Mouse (Mus musculus): ENCODE results near the gene Kif2c.

Gene Kif2c

GRCm38 (mm10) chr4:117181863-117182758 lies at the start of gene Kif2c:
TSS of gene Kif2c (minus strand) at chr4:117182639.
- peak; percentile 88 to 92 for DNase-seq (ENCODE audit: low read depth in 2 of 2, low spot score in 2 of 2)

DNA sequence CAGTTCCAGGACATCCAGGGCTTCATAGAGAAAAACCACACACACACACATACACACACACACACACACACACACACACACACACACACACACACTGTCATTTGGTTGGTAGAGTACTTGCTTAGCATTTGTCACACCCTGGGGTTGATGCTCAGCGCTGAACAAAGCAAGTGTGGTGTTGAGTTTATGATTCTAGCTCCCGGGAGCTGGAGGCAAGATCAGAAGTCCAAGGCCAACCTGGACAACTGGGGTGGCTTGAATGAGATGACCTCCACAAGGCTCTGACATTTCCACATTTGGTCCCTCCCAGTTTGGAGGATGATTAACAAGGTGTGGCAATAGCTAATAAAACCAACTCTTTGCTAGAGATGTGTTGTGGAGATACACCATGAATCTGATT lies 48.8 kb upstream of the Kif2c start:
- no peak for DNase-seq (ENCODE audit: low read depth in 2 of 2, low spot score in 2 of 2)

DNA sequence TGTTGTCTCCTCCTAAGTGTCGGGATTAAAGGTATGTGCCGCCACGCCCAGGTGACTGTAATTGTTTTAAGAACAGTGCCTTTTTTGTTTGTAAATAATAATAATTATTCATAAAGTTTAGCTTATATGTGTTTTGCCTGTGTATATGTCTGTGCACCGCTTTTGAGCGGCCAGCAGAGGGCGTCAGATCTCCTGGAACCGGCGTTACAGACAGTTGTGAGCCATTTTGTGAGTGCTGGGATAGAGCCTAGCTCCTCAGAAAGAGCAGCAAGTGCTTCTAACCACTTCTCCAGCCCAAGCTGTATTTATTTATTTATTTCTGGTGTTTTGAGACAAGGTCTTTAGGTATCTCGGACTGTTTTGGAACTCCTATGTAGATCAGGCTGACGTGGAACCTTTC lies 47.9 kb upstream of the Kif2c start:
- no peak for DNase-seq (ENCODE audit: low read depth in 2 of 2, low spot score in 2 of 2)

DNA sequence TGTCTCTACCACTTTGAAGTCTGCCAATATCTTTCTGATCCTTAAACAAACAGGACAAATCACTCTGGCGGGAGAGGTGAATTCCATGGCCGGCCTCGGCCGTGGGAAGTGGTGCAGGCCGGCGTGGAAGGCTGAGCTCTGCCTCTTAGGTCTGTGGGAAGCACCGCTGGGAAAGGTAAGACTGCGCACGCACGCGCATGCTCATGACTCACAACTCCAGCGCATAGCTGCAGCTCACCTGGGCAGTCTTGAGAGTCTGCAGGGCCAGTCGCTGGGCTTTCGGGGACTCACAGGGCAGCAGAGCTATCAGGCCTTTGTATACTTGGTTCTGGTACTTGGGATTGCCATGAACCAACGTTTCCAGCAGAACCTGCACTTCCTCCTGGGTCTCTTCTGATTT lies 47.2 kb upstream of the Kif2c start:
- no peak for DNase-seq (ENCODE audit: low read depth in 2 of 2, low spot score in 2 of 2)

DNA sequence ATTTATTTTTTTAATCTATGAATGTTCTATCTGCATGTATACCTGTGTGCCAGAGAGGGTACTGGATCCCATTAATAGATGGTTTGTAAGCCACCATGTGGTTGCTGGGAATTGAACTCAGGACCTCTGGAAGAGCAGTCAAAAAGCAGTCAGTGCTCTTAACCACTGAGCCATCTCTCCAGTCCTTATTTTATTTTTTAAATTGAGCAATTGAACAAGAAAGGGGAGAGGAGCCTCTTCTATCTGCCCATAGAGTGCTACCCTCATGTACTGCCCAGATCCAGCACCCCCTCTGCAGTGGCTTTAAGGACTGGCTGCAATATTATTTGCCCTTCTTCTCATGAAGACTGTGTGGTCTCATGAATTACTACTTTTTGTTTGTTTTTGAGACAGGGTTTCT lies 42.8 kb upstream of the Kif2c start:
- no peak for DNase-seq (ENCODE audit: low read depth in 2 of 2, low spot score in 2 of 2)

- DNase-seq (ENCODE audit: low read depth in 2 of 2, low spot score in 2 of 2): no peak
Observed at GRCm38 (mm10) chr4:117224122-117224521, 41.7 kb upstream of the Kif2c start.

GRCm38 (mm10) chr4:117223001-117223400 lies 40.6 kb upstream of the Kif2c start:
- no peak for DNase-seq (ENCODE audit: low read depth in 2 of 2, low spot score in 2 of 2)

- no peak for DNase-seq (ENCODE audit: low read depth in 2 of 2, low spot score in 2 of 2)
Observed at GRCm38 (mm10) chr4:117221836-117222235, 39.4 kb upstream of the Kif2c start.

DNA sequence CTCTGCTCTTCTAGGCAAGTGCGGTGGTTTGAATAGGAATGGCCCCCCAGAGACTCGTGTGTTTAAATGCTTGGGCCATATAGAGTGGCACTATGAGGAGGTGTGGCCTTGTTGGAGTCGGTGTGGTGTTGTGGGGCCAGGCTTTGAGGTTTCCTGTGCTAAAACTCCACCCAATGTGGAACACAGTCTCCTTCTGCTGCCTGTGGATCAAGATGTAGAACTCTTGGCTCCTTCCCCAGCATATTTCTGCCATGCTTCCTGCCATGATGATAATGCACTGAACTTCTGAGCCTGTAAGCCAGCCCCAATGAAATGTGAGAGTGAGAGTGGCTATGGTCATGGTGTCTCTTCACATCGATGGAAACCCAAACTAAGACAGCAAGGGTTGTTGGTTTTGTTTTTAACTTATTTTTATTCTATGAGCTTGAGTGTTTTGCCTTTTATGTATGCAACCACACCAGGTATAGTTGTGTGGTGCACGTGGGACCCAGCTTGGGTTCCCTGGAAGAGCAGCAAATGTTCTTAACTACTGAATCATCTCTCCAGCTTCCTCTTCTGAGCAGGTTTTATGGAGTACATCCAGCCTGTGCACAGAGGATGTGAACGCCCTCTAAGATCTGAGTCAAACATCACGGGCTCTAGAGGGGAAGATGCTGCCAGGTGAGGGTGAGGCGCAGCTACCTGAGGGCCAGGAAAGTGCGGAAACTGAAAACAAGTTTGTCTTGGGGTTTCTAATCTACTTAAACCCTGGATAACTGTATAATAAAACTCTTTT lies 38.5 kb upstream of the Kif2c start:
- DNase-seq (ENCODE audit: low read depth in 2 of 2, low spot score in 2 of 2): peak in 1 of 2 experiments; percentile 16

GRCm38 (mm10) chr4:117218517-117219219 lies 36.2 kb upstream of the Kif2c start:
- peak; percentile 41 to 51 for DNase-seq (ENCODE audit: low read depth in 2 of 2, low spot score in 2 of 2)

- DNase-seq (ENCODE audit: low read depth in 2 of 2, low spot score in 2 of 2): no peak
Observed at GRCm38 (mm10) chr4:117217029-117217428, 34.6 kb upstream of the Kif2c start.

GRCm38 (mm10) chr4:117214250-117214649 lies 31.8 kb upstream of the Kif2c start:
- no peak for DNase-seq (ENCODE audit: low read depth in 2 of 2, low spot score in 2 of 2)

- DNase-seq (ENCODE audit: low read depth in 2 of 2, low spot score in 2 of 2): peak; percentile 82 to 86
Observed at GRCm38 (mm10) chr4:117210147-117211074, 28.0 kb upstream of the Kif2c start.

DNA sequence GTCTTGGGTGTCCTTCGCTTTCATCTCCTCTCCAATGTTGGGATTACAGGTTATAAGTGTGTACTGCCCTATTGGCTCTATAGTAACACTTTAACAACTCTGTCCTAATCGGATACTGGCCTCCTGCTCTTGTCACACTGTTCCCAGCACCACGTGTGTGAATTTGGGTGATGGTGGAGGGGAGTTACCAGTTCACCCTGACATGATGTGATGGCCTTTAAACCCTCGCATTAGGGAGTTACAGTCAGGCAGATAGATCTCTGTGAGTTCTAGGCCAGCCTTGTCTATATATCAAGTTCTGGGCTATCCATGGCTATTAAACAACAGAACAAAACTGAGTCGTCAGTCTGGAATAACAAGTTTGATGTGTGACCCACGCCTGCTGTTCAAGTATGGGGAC lies 27.2 kb upstream of the Kif2c start:
- DNase-seq (ENCODE audit: low read depth in 2 of 2, low spot score in 2 of 2): no peak

GRCm38 (mm10) chr4:117202992-117203354 lies 20.5 kb upstream of the Kif2c start:
- DNase-seq (ENCODE audit: low read depth in 2 of 2, low spot score in 2 of 2): no peak

GRCm38 (mm10) chr4:117202046-117202991 lies 19.9 kb upstream of the Kif2c start:
- DNase-seq (ENCODE audit: low read depth in 2 of 2, low spot score in 2 of 2): peak; percentile 51 to 68

DNA sequence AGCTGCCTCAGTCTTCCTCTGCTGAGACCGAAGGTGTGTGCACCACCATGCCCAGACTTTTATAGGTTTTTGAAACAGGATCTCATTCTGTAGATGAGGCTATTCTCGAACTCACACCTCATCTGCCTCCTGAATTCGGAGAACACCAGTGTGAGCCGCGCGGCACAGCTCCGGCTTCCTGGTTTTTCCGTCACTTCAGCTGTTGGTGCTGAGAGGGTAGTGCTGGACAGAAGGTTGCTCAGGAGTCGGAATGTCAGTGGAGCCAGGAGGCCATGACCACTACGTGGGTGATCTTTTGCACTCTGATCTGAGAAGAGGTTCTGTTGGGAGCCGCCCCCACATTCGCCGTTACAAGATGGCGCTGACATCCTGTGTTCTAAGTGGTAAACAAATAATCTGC lies 9.4 kb upstream of the Kif2c start:
- no peak for DNase-seq (ENCODE audit: low read depth in 2 of 2, low spot score in 2 of 2)

DNA sequence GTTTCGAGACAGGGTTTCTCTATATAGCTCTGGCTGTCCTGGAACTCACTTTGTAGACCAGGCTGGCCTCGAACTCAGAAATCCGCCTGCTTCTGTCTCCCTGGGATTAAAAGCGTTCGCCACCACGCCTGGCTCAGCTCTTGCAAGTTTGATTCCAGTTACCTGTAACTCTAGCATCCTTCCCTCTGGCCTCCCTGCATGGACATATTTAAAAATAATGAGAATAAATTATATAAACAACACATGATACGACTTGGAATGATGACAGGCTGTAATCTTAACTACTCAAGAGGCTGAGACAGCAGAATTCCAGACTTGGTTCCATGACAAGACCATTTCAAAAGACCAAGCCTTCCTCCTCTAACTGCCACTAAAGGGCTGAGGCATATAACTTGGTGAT lies 8.2 kb upstream of the Kif2c start:
- DNase-seq (ENCODE audit: low read depth in 2 of 2, low spot score in 2 of 2): no peak

DNA sequence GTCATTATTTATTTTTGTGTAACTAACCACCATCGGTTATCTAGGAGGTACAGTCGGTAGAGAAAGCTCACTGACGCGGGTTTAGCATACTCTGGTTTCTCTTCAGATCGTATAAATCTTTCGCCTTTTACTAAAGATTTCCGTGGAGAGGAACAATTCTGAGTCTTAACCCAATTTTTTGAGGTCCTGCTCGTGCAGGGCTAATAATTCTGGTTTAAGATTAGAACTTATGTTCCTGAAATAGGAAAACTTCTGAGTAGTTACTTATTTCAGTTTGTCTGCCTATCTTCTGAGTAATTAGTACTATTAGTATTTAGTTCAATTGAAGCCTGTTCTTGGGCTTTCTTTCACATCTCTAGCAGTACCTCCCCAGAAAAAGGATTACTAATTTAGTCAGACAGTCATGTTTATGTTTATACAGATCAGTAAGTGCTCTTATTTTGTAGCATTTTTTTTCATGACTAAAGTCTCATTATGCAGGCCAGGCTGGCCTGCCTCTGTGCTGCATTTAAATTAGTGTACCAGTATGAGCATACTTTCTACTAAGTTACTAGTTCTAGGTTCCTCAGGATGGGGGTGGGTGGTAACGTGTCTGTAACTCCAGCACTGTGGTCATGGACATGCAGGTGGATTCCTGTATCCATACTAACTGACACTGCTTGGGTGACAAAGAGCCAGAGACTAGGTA lies 7.6 kb upstream of the Kif2c start:
- peak; percentile 16 to 58 for DNase-seq (ENCODE audit: low read depth in 2 of 2, low spot score in 2 of 2)
